Mouse (Mus musculus) liver, embryonic 12.5 days (tissue): Measurements from ENCODE around the gene Trim15. TPM values are rescaled to one million over a fixed set of nuclear protein-coding genes. Genes with fewer than 3 reads are reported as not detected.
A peak's percentile ranks its signal among the peaks of the same experiment; 100 is the strongest.

Experiments
- ATAC-seq: fragments of 200-750 bp; cut with Nextera tagmentation; 2 replicates; pipeline ENCODE4 v1.8.0; 2017; ENCODE audit warnings: moderate number of reproducible peaks, mild to moderate bottlenecking, moderate library complexity
- H3K27ac ChIP-seq: fragments of 300-500 bp; sonication (generic); 2 replicates; pipeline ENCODE4 v1.5.1; 2016; ENCODE audit warnings: mild to moderate bottlenecking
- H3K27me3 ChIP-seq: fragments of 300-500 bp; sonication (generic); replicated peaks from 2 replicates; pipeline ENCODE4 v1.6.1; 2016; ENCODE audit warnings: mild to moderate bottlenecking, moderate library complexity
- H3K36me3 ChIP-seq: fragments of 300-500 bp; sonication (generic); 2 replicates; pipeline ENCODE4 v1.6.1; 2016; ENCODE audit warnings: mild to moderate bottlenecking, moderate library complexity
- H3K4me1 ChIP-seq: fragments of 300-500 bp; sonication (generic); 2 replicates; pipeline ENCODE4 v1.6.1; 2016
- H3K4me2 ChIP-seq: fragments of 300-500 bp; sonication (generic); 2 replicates; pipeline ENCODE4 v1.6.1; 2016; ENCODE audit warnings: mild to moderate bottlenecking, moderate library complexity
- H3K4me3 ChIP-seq: fragments of 300-500 bp; sonication (generic); 2 replicates; pipeline ENCODE4 v1.5.1; 2016; ENCODE audit warnings: mild to moderate bottlenecking, moderate library complexity
- H3K9ac ChIP-seq: fragments of 300-500 bp; sonication (generic); 2 replicates; pipeline ENCODE4 v1.6.1; 2016; ENCODE audit warnings: mild to moderate bottlenecking, moderate library complexity
- H3K9me3 ChIP-seq: fragments of 300-500 bp; sonication (generic); replicated peaks from 2 replicates; pipeline ENCODE4 v1.6.1; 2016; ENCODE audit warnings: mild to moderate bottlenecking, moderate library complexity
- WGBS: fragments of 180-500 bp; shearing (Covaris S2); methylation state at CpG from one replicate; pipeline ENCODE4 v1.1.7; 2016; ENCODE audit not compliant: insufficient replicate concordance; 5-methylcytosine and 5-hydroxymethylcytosine counted together
- polyA plus RNA-seq: library from polyadenylated mRNA; unstranded; fragments of >200 nt; fragmentation: Nextera tagmentation; extraction: Ambion mirVana; gene quantifications from 2 replicates; pipeline ENCODE4 v1.2.1, GENCODE M21; 2016

Gene Trim15
- polyA plus RNA-seq, 1 experiment from 2014 or later: 0.43 TPM

DNA sequence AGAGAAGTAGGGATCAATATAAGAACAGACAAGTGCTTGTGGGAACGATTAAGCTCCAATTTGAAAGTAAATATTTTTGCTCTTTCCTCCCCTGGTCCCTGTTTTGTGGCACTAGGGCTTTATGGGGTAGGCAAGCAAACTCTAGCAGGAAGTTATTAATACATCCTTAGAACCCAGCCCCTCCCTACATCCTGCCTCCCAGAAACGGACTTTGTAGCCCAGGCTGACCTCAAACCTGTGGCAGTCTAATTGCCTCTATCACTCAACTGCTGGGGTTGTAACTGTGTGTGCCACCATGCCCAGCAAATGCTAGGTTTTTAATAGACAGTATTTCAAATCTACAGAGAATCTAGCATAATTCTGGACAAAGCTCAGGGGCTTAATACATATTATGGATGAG lies 5.3 kb downstream of the Trim15 start:
- Histone ChIP-seq H3K27me3 (peaks cover 59% of the 10 kb centered on the region), H3K9me3 (no peaks in the 10 kb centered on the region)

GRCm38 (mm10) chr17:36858181-36858580 lies 8.8 kb downstream of the Trim15 start:
- 54% methylated on average over 3 of the region's 3 CpGs for WGBS
- Histone ChIP-seq H3K27ac (no peak overlapping the region), H3K4me1 (0 out of 2 replicates have a peak, but pooled peaks cover 7% of the 10 kb centered on the region), H3K9me3 (no peaks in the 10 kb centered on the region), H3K4me2 (no peak overlapping the region), H3K36me3 (peaks cover 49% of the 10 kb centered on the region), H3K9ac (no peak overlapping the region), H3K4me3 (no peak overlapping the region), H3K27me3 (peaks cover 26% of the 10 kb centered on the region)
- ATAC-seq: no peak

More for the DNA sequence above, 5.3 kb downstream of the Trim15 start:
- Histone ChIP-seq H3K4me3 (no peak overlapping the region), H3K36me3 (peaks cover 27% of the 10 kb centered on the region), H3K4me2 (no peak overlapping the region), H3K9ac (no peak overlapping the region), H3K27ac (no peak overlapping the region), H3K4me1 (peaks cover 24% of the 10 kb centered on the region)
- 28% methylated on average over 2 of the region's 2 CpGs for WGBS
- ATAC-seq: no peak

DNA sequence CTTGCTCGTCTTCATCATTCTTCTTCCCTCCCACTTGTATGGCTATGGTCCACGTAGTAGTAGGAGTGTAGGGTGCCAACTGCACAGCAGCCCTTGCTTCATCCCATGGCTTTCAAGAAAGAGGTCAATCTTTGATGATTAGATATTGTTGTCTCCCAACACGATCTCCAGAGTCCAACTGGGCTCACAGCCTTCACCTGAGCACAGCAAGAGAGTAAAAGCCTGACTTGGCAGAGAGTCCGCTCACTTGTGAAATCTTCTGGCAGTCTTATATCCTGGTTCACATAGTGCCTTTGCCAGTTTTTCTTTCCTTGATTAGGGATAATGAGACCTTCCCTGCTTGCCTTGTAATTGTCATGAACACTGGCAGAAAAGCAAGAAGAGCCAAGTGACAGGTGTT lies 10.8 kb downstream of the Trim15 start:
- H3K9ac ChIP-seq: no peak overlapping the region
- no peak overlapping the region for H3K4me3 ChIP-seq
- H3K27ac ChIP-seq: no peak overlapping the region
- H3K4me2 ChIP-seq: no peak overlapping the region
- 72% methylated on average over 4 of the region's 4 CpGs for WGBS
- peaks cover 14% of the 10 kb centered on the region for H3K4me1 ChIP-seq
- H3K9me3 ChIP-seq: no peaks in the 10 kb centered on the region
- ATAC-seq: no peak
- H3K27me3 ChIP-seq: peaks cover 6% of the 10 kb centered on the region
- H3K36me3 ChIP-seq: peaks cover 64% of the 10 kb centered on the region

DNA sequence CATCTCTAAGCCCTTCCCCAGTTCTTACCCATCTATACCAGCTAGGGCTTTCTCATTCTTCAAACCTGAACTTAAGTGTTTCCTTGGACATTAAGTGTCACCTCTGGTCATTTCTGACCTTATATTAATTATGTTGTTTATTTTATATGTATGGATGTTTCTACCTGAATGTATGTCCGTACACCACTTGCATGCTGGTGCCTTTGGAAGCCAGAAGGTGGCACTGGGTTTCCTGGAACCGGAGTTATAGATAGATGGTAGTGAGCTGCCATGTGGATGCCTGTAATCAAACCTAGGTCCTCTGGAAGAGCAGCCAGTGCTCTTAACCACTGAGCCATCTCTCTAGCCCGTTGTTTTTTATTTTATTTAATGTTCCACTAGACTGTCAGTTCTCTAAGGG lies 11.5 kb downstream of the Trim15 start:
- 78% methylated on average over 3 of the region's 3 CpGs for WGBS
- no peak overlapping the region for H3K27ac ChIP-seq
- no peaks in the 10 kb centered on the region for H3K9me3 ChIP-seq
- peaks cover 19% of the 10 kb centered on the region for H3K4me1 ChIP-seq
- H3K9ac ChIP-seq: no peak overlapping the region
- no peak overlapping the region for H3K4me2 ChIP-seq
- no peak for ATAC-seq
- peaks cover 70% of the 10 kb centered on the region for H3K36me3 ChIP-seq
- no peak overlapping the region for H3K4me3 ChIP-seq
- H3K27me3 ChIP-seq: no peaks in the 10 kb centered on the region; the same call in none of the 2 replicates

GRCm38 (mm10) chr17:36851627-36852026 lies 15.4 kb downstream of the Trim15 start:
- H3K27ac ChIP-seq: no peak overlapping the region
- H3K36me3 ChIP-seq: peaks cover 43% of the 10 kb centered on the region
- H3K9me3 ChIP-seq: no peaks in the 10 kb centered on the region
- H3K4me1 ChIP-seq: peaks cover 12% of the 10 kb centered on the region
- no peak for ATAC-seq
- H3K4me2 ChIP-seq: no peak overlapping the region
- WGBS: 41% methylated on average over 5 of the region's 5 CpGs
- no peaks in the 10 kb centered on the region; the same call in none of the 2 replicates for H3K27me3 ChIP-seq
- H3K4me3 ChIP-seq: no peak overlapping the region
- H3K9ac ChIP-seq: no peak overlapping the region

DNA sequence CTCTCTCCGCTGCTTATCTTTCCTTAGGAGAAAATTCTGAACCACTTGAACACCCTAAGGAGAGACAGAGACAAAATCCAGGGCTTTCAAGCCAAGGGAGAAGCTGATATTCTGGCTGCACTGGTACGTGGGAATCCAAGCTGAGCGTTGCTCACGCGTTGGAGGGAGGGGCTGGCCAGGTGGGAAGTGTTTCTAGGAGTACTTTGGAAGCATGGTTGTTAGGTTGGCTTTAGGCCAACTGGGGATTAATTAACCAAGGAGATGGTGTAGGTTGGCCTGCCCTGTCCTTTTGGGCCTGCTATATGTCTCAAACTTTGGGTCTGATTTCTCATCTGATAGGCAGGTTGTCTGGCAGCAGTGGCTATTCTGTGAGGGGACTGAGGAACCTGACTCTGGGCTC lies 15.8 kb downstream of the Trim15 start:
- ATAC-seq: no peak
- Histone ChIP-seq H3K27me3 (no peaks in the 10 kb centered on the region; the same call in none of the 2 replicates), H3K36me3 (peaks cover 39% of the 10 kb centered on the region), H3K9me3 (no peaks in the 10 kb centered on the region), H3K9ac (no peak overlapping the region), H3K4me2 (no peak overlapping the region), H3K4me1 (peaks cover 13% of the 10 kb centered on the region), H3K4me3 (no peak overlapping the region), H3K27ac (no peak overlapping the region)
- 82% methylated on average over 5 of the region's 5 CpGs for WGBS

GRCm38 (mm10) chr17:36849992-36850391 lies 17.0 kb downstream of the Trim15 start:
- Histone ChIP-seq H3K9me3 (no peaks in the 10 kb centered on the region), H3K27me3 (no peaks in the 10 kb centered on the region; the same call in none of the 2 replicates), H3K4me2 (no peak overlapping the region), H3K36me3 (peaks cover 33% of the 10 kb centered on the region), H3K9ac (no peak overlapping the region), H3K4me3 (no peak overlapping the region), H3K27ac (no peak overlapping the region), H3K4me1 (peaks cover 25% of the 10 kb centered on the region)
- 80% methylated on average over 2 of the region's 2 CpGs for WGBS
- ATAC-seq: no peak

GRCm38 (mm10) chr17:36848911-36849310 lies 18.1 kb downstream of the Trim15 start:
- Histone ChIP-seq H3K27me3 (no peaks in the 10 kb centered on the region; the same call in none of the 2 replicates), H3K4me2 (no peak overlapping the region), H3K4me3 (no peak overlapping the region), H3K27ac (no peak overlapping the region), H3K4me1 (peaks cover 36% of the 10 kb centered on the region), H3K9ac (no peak overlapping the region), H3K9me3 (no peaks in the 10 kb centered on the region), H3K36me3 (peaks cover 25% of the 10 kb centered on the region)
- 65% methylated on average over 5 of the region's 5 CpGs for WGBS
- no peak for ATAC-seq

GRCm38 (mm10) chr17:36844725-36845124 lies 22.3 kb downstream of the Trim15 start:
- no peaks in the 10 kb centered on the region for H3K9me3 ChIP-seq
- peak overlapping the region; percentile 47 for H3K4me2 ChIP-seq
- 66% methylated on average over 1 of the region's 1 CpGs for WGBS
- H3K27ac ChIP-seq: peak overlapping the region; percentile 28
- H3K36me3 ChIP-seq: no peaks in the 10 kb centered on the region
- ATAC-seq: no peak
- H3K4me1 ChIP-seq: peaks cover 43% of the 10 kb centered on the region
- H3K4me3 ChIP-seq: no peak overlapping the region
- H3K9ac ChIP-seq: no peak overlapping the region
- no peaks in the 10 kb centered on the region for H3K27me3 ChIP-seq

GRCm38 (mm10) chr17:36844286-36844719 lies 22.7 kb downstream of the Trim15 start:
- no peak overlapping the region for H3K4me3 ChIP-seq
- 0 out of 2 replicates have a peak overlapping the region, but pooled peaks have one; percentile 18 for H3K9ac ChIP-seq
- peak overlapping the region; percentile 28 for H3K27ac ChIP-seq
- ATAC-seq: peak; percentile 90
- peaks cover 43% of the 10 kb centered on the region for H3K4me1 ChIP-seq
- H3K9me3 ChIP-seq: no peaks in the 10 kb centered on the region
- peak overlapping the region; percentile 47 for H3K4me2 ChIP-seq
- no peaks in the 10 kb centered on the region for H3K36me3 ChIP-seq
- H3K27me3 ChIP-seq: no peaks in the 10 kb centered on the region

GRCm38 (mm10) chr17:36843696-36844095 lies 23.3 kb downstream of the Trim15 start:
- no peaks in the 10 kb centered on the region for H3K9me3 ChIP-seq
- peak overlapping the region; percentile 28; the same call in 1 of the 2 replicates for H3K27ac ChIP-seq
- ATAC-seq: no peak
- no peaks in the 10 kb centered on the region for H3K36me3 ChIP-seq
- no peak overlapping the region for H3K9ac ChIP-seq
- H3K27me3 ChIP-seq: 0 out of 2 replicates have a peak, but pooled peaks cover 5% of the 10 kb centered on the region
- 36% methylated on average over 7 of the region's 7 CpGs for WGBS
- H3K4me1 ChIP-seq: peaks cover 43% of the 10 kb centered on the region
- no peak overlapping the region for H3K4me3 ChIP-seq
- H3K4me2 ChIP-seq: peak overlapping the region; percentile 47

DNA sequence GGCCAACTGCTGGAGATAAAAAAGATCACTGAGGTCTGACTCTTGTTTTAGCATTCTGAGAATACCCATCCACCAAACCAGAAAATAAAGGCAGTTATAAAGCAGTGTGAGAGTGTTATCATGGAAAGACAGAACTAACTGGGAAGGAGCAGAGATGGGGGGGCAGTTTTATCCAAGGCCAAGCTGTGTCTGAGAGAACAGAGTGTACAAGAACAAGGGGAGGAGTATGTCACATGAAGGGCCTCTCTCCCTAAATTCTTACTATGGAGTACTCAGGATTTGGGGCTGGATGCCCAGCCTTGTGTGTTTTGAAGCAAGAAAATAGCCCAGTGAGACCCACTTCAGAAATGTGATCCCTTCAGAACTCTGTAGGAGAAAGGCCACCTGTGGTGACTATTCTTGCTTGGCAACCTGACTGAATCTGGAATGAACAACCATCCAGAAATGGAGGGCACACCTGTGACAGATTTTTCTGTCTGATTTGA lies 26.0 kb downstream of the Trim15 start:
- H3K9ac ChIP-seq: no peak overlapping the region
- no peak overlapping the region for H3K4me3 ChIP-seq
- peaks cover 60% of the 10 kb centered on the region for H3K4me1 ChIP-seq
- ATAC-seq: no peak
- H3K36me3 ChIP-seq: no peaks in the 10 kb centered on the region
- no peak overlapping the region for H3K27ac ChIP-seq
- H3K4me2 ChIP-seq: no peak overlapping the region
- H3K9me3 ChIP-seq: no peaks in the 10 kb centered on the region
- 0 out of 2 replicates have a peak, but pooled peaks cover 7% of the 10 kb centered on the region for H3K27me3 ChIP-seq

DNA sequence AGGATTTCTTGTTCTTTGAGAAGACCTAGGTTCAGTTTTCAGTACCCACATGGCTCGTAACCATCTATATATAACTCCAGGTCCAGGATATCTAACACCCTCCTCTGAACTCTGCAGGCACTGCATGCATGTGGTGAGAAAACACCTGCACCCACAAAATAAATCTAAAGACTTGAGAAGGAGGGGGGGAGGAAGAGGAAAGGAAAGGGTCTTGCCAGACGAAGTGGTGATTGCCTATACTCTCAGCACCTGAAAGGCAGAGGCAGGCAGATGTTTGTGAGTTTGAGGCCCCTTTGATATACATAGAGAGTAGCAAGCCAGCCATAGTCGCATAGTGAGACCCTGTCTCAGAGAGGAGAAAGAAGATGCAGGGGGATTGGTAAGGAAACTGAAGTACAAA lies 27.1 kb downstream of the Trim15 start:
- WGBS: 70% methylated on average over 3 of the region's 3 CpGs
- Histone ChIP-seq H3K36me3 (no peaks in the 10 kb centered on the region), H3K9me3 (no peaks in the 10 kb centered on the region), H3K4me1 (peaks cover 54% of the 10 kb centered on the region), H3K27me3 (peaks cover 7% of the 10 kb centered on the region; the same call in 1 of the 2 replicates), H3K27ac (no peak overlapping the region), H3K4me2 (no peak overlapping the region), H3K9ac (no peak overlapping the region), H3K4me3 (no peak overlapping the region)
- no peak for ATAC-seq
